8 mouse cellular contexts compared by ENCODE assay signal in genomic region chr14:102810121-102810921, GRCm38 (mm10).
A peak's percentile ranks its signal among the peaks of the same experiment; 100 is the strongest.
DNase-seq lines count a peak whose midpoint lies in the region; ATAC-seq lines count a peak whose summit lies in the region.

No protein-coding gene starts in this region.

- no peak overlapping the region for H3K4me3 ChIP-seq in midbrain, embryonic 13.5 days (replicated peaks)

- no peak overlapping the region for H3K9ac ChIP-seq in midbrain, embryonic 13.5 days (replicated peaks)

- ATAC-seq in megakaryocyte progenitor cell, adult 5-6 weeks (replicated peaks; ENCODE audit: poor library complexity): peak; percentile 56
- no peak for ATAC-seq in midbrain, embryonic 13.5 days

- no peaks in the 10 kb centered on the region for H3K27me3 ChIP-seq in midbrain, embryonic 13.5 days

- no peaks in the 10 kb centered on the region for H3K36me3 ChIP-seq in midbrain, embryonic 13.5 days

- H3K4me1 ChIP-seq in midbrain, embryonic 13.5 days (replicated peaks): no peaks in the 10 kb centered on the region

- H3K27ac ChIP-seq in midbrain, embryonic 13.5 days: no peak overlapping the region

- H3K9me3 ChIP-seq in midbrain, embryonic 13.5 days: no peaks in the 10 kb centered on the region

- H3K4me2 ChIP-seq in midbrain, embryonic 13.5 days (replicated peaks): no peak overlapping the region

- WGBS in midbrain, embryonic 13.5 days: 75% methylated on average over 7 of the region's 7 CpGs

- DNase-seq in layer of hippocampus, adult 9-11 months: peak; percentile 17
- DNase-seq in layer of hippocampus, adult 8-10 months (ENCODE audit: low spot score in 2 of 2): no peak
- DNase-seq in gastrocnemius, postnatal 25 days: peak; percentile 35
- DNase-seq in kidney, postnatal 25 days: peak; percentile 60 to 81
- DNase-seq in right cerebral cortex, postnatal 4 days: no peak
- no peak for DNase-seq in frontal cortex, postnatal 14 days (ENCODE audit: low spot score in 2 of 2)

Comparison
In these comparisons a context has a peak if more than half of its experiments do, and no peak if none do; other contexts are left out.
1. DNase-seq: peak in layer of hippocampus, adult 9-11 months (single experiment), gastrocnemius, postnatal 25 days (single experiment) and kidney, postnatal 25 days (2 of 2); none in layer of hippocampus, adult 8-10 months (0 of 2), right cerebral cortex, postnatal 4 days (single experiment) and frontal cortex, postnatal 14 days (0 of 2).